Mouse (Mus musculus) right cerebral cortex, postnatal 10 days (tissue): Measurements from ENCODE around the gene Gm17521.
"Not testable (repeated sequence)": the region's sequence is repeated elsewhere in the genome, so short reads cannot be mapped to it uniquely, and the experiment has no call there.

ENCODE experiments used
- DNase-seq, 2 experiments: peaks; one replicate each; pipeline ENCODE4 v3.0.0; 2021; ENCODE audit warnings: low spot score in 2 of 2

Gene Gm17521

GRCm38 (mm10) chrX:123029569-123029968, at the start of gene Gm17521:
TSS of gene Gm17521 (minus strand) at chrX:123029669.
- DNase-seq = not testable (repeated sequence)

- no peak for DNase-seq
These were observed 14.5 kb upstream of the Gm17521 start for GRCm38 (mm10) chrX:123043956-123044355.

- no peak for DNase-seq
These were observed 14.0 kb upstream of the Gm17521 start for GRCm38 (mm10) chrX:123043516-123043915.
